Mouse (Mus musculus) cortical plate, adult 2 months (tissue): ENCODE measurements at regions not wholly inside any gene's neighbourhood (a gene's known extent, or its start where the extent isn't known, plus 50 kb on each side); places are given as distances from the start of the nearest gene placed in this dataset.

ENCODE experiments used
- CTCF ChIP-seq: fragments of 200-500 bp; IDR thresholded peaks from 2 replicates; pipeline ENCODE4 v1.5.1; 2011; ENCODE audit warnings: mild to moderate bottlenecking, control low read depth, low read length; ENCODE audit not compliant: insufficient read depth; ENCODE audit errors: extremely low read depth
- POLR2A ChIP-seq: fragments of 200-500 bp; IDR thresholded peaks from 2 replicates; pipeline ENCODE4 v1.6.1; 2011; ENCODE audit warnings: mild to moderate bottlenecking, low read length, control low read depth; ENCODE audit not compliant: insufficient read depth; ENCODE audit errors: extremely low read depth

DNA sequence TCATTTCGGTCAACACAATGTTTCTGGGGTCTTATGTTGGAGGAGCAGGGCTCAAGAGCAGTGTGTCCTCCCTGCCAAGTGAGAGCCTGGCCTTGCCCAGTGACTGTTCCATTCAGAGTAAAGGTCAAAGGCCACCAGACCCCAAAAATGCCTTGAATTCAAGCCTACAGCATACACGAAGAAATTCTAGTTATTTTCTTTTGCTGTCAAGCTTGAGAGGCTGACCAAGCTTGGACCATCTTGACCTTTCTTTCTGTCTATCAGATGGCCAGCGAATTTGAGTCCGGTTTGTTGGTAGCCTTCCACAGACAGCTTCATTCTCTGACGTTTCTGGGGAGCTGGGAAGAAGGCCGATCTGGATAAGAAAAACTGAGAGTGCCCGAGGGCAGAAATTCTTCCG is 68.1 kb upstream of the Map4k3 start:
- TF ChIP-seq POLR2A (no peak), CTCF (no peak)
